Mouse (Mus musculus) yolk sac, embryonic 10.5 days (tissue): ENCODE measurements around the gene Zcchc2.

Experiments
- DNase-seq: peaks from one replicate; pipeline ENCODE4 v3.0.0-alpha.2; 2017; ENCODE audit warnings: low spot score

Gene Zcchc2

DNA sequence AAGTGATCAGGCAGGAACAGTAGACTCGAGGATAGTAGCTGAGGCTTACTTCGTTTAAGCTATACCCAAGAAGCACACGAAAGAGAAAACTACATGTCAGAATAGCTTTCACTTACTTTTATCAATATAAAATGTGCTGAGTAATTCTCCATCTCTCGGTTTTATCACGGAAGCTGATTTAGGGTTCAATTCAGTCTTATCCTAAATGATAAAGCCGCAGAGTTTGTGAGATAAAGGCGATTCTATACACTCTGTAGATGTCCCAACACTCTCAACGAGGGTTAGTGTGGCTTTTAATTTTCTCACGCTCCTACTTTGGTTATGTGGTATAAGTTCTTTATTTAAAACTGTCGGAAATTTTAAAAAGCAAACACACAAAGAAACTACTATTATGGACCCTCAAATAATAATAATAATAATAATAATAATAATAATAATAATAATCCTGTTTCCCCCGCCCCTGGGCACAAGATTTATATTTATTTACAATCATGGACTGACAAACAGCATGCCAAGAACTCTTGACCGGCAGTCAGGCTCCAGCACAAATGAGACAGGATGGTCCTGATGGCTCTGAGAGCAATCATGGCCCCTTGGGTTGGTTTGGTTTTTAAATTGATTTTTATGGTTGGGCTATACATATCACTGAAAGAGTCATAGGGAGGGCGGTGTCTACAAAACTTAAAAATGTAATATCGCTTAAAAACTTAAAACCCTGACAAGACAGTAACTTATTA lies 1.1 kb upstream of the Zcchc2 start:
- DNase-seq = no peak

DNA sequence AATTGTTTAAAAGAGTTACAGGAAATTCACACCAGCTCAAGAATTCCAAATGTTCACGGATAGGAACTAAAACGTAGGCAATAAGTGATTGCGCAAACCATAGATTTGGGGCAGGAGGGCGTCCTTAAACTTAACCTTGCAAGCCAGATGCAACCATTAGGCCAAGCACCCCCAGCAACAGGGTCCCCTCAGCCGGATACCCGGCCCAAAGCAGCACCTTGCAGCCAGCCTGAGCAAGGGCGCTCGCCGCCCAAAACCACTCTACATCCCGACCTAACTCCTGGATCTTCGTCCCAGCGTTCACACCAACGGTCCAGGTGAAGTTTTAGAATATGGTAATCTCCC lies 594 bp upstream of the Zcchc2 start:
- no peak for DNase-seq

DNA sequence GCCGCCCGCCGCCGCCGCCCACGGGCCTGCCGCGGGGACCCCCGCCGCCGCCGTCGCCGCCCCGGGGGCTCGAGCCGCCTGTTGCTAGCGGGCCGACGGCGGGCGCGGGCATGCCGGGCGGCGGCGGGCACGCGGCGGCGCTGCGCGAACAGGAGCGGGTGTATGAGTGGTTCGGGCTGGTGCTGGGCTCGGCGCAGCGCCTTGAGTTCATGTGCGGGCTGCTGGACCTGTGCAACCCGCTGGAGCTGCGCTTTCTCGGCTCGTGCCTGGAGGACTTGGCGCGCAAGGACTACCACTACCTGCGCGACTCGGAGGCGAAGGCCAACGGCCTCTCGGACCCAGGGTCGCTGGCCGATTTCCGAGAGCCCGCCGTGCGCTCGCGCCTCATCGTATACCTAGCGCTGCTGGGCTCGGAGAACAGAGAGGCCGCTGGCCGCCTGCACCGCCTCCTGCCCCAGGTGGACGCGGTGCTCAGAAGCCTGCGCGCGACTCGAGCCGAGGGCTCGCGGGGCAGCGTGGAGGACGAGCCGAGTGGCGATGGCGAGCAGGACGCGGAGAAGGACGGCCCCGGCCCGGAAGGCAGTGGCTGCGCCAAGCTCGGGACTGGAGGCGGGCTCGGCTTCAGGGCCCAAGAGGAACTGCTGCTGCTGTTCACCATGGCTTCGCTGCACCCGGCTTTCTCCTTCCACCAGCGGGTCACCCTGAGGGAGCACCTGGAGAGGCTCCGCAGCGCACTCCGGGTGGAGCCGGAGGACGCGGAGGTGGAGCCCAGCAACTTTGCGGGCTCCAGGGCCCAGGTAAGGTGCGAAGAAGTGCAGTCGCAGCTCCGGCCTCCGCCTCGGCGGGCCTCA lies 930 bp downstream of the Zcchc2 start:
- DNase-seq = peak; percentile 67

GRCm38 (mm10) chr1:105991931-105992837 lies 2.0 kb downstream of the Zcchc2 start:
- DNase-seq = no peak

DNA sequence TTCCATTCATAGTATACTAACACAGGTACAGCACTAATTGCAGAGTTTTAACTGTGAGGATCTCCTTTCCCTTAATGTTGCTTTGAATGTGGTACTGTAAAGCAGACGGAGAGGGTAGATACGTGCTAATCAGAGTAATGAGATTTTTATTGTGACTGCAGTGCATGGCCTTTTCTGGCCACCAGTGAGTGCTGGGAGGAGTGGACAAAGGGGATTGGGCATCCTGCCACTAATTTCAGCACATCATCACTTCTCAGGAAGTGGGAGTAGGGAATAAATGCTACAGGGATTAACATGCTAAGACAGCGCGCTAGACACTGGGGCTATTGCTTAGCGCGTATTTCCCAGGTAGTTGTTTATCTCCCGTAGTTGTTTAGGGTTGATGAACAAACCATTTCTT lies 3.0 kb downstream of the Zcchc2 start:
- DNase-seq = no peak

GRCm38 (mm10) chr1:105993601-105994209 lies 3.5 kb downstream of the Zcchc2 start:
- DNase-seq = peak; percentile 88

DNA sequence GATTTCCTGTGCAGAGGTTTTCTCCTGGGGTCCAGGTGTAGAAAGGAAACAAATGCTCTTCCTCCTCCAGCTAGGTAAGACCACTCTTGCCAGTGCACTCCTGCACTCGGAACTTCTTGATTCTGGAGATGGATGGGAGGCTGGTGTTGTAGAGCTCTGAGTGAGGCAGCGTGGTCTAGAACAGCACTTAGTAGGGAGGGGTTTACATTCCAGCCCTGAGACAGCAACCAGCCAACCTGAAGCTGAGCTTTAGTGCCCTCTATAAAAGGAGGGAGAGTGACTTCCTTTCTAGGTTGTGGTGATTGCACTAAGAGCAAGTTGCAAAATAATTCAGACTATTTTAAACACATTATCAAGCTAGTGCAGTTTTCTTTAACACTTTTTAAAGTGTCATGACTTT lies 5.8 kb downstream of the Zcchc2 start:
- no peak for DNase-seq

- DNase-seq = no peak
These were observed 7.1 kb downstream of the Zcchc2 start for GRCm38 (mm10) chr1:105997282-105997681.

GRCm38 (mm10) chr1:105999802-106000201 lies 9.6 kb downstream of the Zcchc2 start:
- no peak for DNase-seq

DNA sequence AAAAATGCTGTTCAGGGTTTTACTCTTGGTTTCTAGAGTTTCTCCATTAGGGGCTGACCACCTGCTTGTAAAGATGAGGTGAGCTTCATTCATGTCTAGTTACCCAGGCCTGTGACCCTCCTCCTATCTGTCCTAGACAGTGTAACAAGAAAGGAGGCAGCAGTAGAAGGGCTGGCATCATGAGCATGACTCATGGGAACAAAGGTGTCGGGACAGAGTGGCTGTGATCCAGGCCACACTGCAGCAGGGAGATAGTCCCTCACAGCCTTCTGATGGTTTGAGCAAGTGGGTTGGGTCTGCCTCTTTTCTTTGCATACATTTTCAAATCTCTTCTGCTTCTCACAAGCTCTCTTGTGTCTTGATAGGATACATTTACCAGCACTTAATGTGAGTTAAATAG lies 17.4 kb downstream of the Zcchc2 start:
- no peak for DNase-seq

DNA sequence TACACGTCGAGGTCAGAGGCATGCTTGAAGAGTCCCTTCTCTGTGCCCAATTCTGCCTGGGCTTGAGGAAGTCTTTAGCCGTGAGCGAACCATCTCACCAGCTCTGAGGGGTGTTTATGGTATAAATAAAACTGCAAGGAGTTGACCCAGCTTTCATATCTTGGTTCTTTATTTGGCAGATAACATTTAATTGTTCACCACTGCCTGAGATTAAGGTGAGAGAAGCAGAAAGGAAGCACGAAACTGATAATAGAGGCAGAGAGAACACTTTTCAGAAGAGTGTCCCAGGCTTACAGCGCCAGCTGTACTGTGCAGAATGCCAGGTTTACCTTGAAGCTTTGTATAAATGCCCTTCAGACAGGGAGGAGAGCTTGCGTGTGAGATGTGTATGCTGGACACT lies 20.9 kb downstream of the Zcchc2 start:
- no peak for DNase-seq

GRCm38 (mm10) chr1:106013759-106014158 lies 23.6 kb downstream of the Zcchc2 start:
- no peak for DNase-seq

GRCm38 (mm10) chr1:106016262-106016661 lies 26.1 kb downstream of the Zcchc2 start:
- DNase-seq = no peak

GRCm38 (mm10) chr1:106019854-106020253 lies 29.6 kb downstream of the Zcchc2 start:
- no peak for DNase-seq

- no peak for DNase-seq
These were observed 32.8 kb downstream of the Zcchc2 start for GRCm38 (mm10) chr1:106022998-106023397.

- no peak for DNase-seq
These were observed 34.0 kb downstream of the Zcchc2 start for GRCm38 (mm10) chr1:106024254-106024653.

DNA sequence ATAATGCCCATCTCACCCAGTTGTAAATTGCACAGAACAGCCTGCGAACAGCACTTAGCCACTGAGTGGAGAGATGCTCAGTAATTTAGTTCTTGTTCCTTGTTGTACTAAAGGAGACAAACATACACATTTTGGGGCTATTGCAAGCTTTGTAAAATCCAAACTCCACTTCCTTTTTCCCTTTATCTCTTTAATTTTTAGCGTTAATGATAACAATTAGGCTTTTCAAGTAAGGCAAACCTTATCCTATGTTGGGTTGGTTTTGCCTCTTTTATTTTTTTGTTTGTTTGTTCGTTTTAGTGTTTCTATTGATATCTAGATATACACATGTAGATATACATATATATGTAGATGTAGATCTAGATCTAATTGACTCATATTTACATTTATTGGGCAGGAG lies 34.6 kb downstream of the Zcchc2 start:
- DNase-seq = no peak

- no peak for DNase-seq
These were observed 39.6 kb downstream of the Zcchc2 start for GRCm38 (mm10) chr1:106029769-106030168.

GRCm38 (mm10) chr1:106030331-106030730 lies 40.1 kb downstream of the Zcchc2 start:
- no peak for DNase-seq

GRCm38 (mm10) chr1:106030886-106031285 lies 40.7 kb downstream of the Zcchc2 start:
- DNase-seq = no peak

GRCm38 (mm10) chr1:106031908-106032307 lies 41.7 kb downstream of the Zcchc2 start:
- DNase-seq = no peak

DNA sequence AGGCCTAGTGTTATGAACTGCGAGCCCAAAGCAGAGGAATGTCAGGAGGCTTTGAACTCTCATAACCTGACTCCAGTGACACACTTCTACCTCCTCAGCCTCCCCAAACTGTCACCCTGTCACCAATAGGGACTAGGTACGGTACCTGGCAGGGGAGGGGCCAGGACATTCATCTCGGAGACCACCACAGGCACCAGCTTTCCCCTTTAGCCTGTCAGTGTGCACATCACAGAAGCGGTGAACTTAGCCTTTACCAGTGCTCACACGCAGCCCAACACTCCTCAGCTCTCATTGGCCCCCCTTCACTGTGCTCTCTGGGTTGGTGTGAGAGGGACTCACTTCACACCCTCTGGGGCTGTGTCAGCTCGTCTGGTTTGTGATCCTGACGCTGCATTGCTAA lies 44.6 kb downstream of the Zcchc2 start:
- no peak for DNase-seq
